Mouse (Mus musculus) lung, adult 2 months (tissue): ENCODE results near the gene Olfr645.

ENCODE experiments used
- CTCF ChIP-seq: fragments of 200-500 bp; IDR thresholded peaks from 2 replicates; pipeline ENCODE4 v1.5.1; 2011; ENCODE audit warnings: mild to moderate bottlenecking, low read length, control low read depth; ENCODE audit not compliant: insufficient read depth
- POLR2A ChIP-seq: fragments of 200-500 bp; IDR thresholded peaks from 2 replicates; pipeline ENCODE4 v1.6.1; 2011; ENCODE audit warnings: low read depth, mild to moderate bottlenecking, control low read depth, low read length, borderline replicate concordance; ENCODE audit errors: extremely low read depth

GRCm38 (mm10) chr7:104129726-104130125 is 44.5 kb upstream of the Olfr645 start, which contains the start of gene Ubqln5:
- TF ChIP-seq CTCF (no peak), POLR2A (no peak)
